Mouse (Mus musculus): ENCODE measurements around the gene Arhgef16. TPM values are rescaled to one million over a fixed set of nuclear protein-coding genes. Genes with fewer than 3 reads are reported as not detected.

Gene Arhgef16
- total RNA-seq, 2 experiments from 2014 or later = 0.46 to 0.52 TPM

Other genes starting within 250 kb of the Arhgef16 start
- under 1 TPM in 1 of 2 experiments, not detected in 1; 0.15 TPM for gene Trp73, start 161.5 kb downstream of the Arhgef16 start, total RNA-seq (2021)
- 10 to 100 TPM; 12.3 to 12.8 TPM for gene Wrap73, start 159.3 kb downstream of the Arhgef16 start, total RNA-seq (2021)
- gene Tprgl, start 141.0 kb downstream of the Arhgef16 start, total RNA-seq (2021) = 100 to 1,000 TPM; 120 to 127 TPM
- 1 to 10 TPM; 3.7 to 4.6 TPM for gene Megf6, start 130.9 kb downstream of the Arhgef16 start, total RNA-seq (2021)
- gene B230104I21Rik, start 34.5 kb upstream of the Arhgef16 start, total RNA-seq (2021) = not detected

Measured in heart, adult 18-20 months (tissue).